Mouse (Mus musculus) liver, embryonic 14.5 days (tissue): ENCODE measurements around the gene Nisch. TPM values are rescaled to one million over a fixed set of nuclear protein-coding genes. Genes with fewer than 3 reads are reported as not detected.
A peak's percentile ranks its signal among the peaks of the same experiment; 100 is the strongest.

Experiments used
- ATAC-seq: fragments of 200-750 bp; cut with Nextera tagmentation; 2 replicates; pipeline ENCODE4 v1.8.0; 2017; ENCODE audit warnings: moderate number of reproducible peaks, mild to moderate bottlenecking, moderate library complexity; ENCODE audit not compliant: insufficient read depth
- DNase-seq, 3 experiments: peaks; one replicate each; pipeline ENCODE4 v3.0.0-alpha.2; 2012 to 2013; ENCODE audit warnings: low read depth in 3 of 3, low spot score in 3 of 3
- H3K27ac ChIP-seq: fragments of 300-500 bp; sonication (generic); 2 replicates; pipeline ENCODE4 v1.5.1; 2014; ENCODE audit warnings: moderate library complexity, mild to moderate bottlenecking, control low read depth, inconsistent platforms
- H3K27me3 ChIP-seq: fragments of 300-500 bp; sonication (generic); 2 replicates; pipeline ENCODE4 v1.6.1; 2014; ENCODE audit warnings: mild to moderate bottlenecking, low read length, moderate library complexity; ENCODE audit not compliant: control insufficient read depth, insufficient read depth
- H3K36me3 ChIP-seq: fragments of 300-500 bp; sonication (generic); replicated peaks from 2 replicates; pipeline ENCODE4 v1.6.1; 2014; ENCODE audit warnings: low read depth; ENCODE audit not compliant: control insufficient read depth, insufficient read depth
- H3K4me1 ChIP-seq, 2 experiments: fragments of 200-500 bp in 1 of 2; fragments of 300-500 bp in 1 of 2; sonication (generic) in 1 of 2; replicated peaks; 2 replicates each; pipeline ENCODE4 v1.6.1; 2012 to 2014; ENCODE audit warnings: antibody characterized with exemption in 1 of 2, inconsistent platforms in 1 of 2, low read length in 1 of 2; ENCODE audit not compliant: control insufficient read depth in 2 of 2, insufficient read depth in 2 of 2
- H3K4me2 ChIP-seq: fragments of 300-500 bp; sonication (generic); 2 replicates; pipeline ENCODE4 v1.6.1; 2014; ENCODE audit warnings: low read depth, mild to moderate bottlenecking, control low read depth, moderate library complexity
- H3K4me3 ChIP-seq, 2 experiments: fragments of 200-500 bp in 1 of 2; fragments of 300-500 bp in 1 of 2; sonication (generic) in 1 of 2; 2 replicates each; pipeline ENCODE4 v1.5.1; 2012 to 2014; ENCODE audit warnings: low read depth in 2 of 2, low read length in 2 of 2, mild to moderate bottlenecking in 2 of 2, control low read depth in 1 of 2, inconsistent platforms in 1 of 2, moderate library complexity in 1 of 2; ENCODE audit not compliant: insufficient read depth in 1 of 2
- H3K9ac ChIP-seq: fragments of 300-500 bp; sonication (generic); replicated peaks from 2 replicates; pipeline ENCODE4 v1.6.1; 2014; ENCODE audit warnings: mild to moderate bottlenecking, control low read depth, moderate library complexity
- H3K9me3 ChIP-seq: fragments of 300-500 bp; sonication (generic); 2 replicates; pipeline ENCODE4 v1.6.1; 2016; ENCODE audit warnings: low read length, mixed read lengths; ENCODE audit not compliant: control insufficient read depth
- CTCF ChIP-seq: IDR thresholded peaks from 2 replicates; pipeline ENCODE4 v1.5.1; 2016; ENCODE audit warnings: antibody characterized with exemption, low read depth, control low read depth
- EP300 ChIP-seq: IDR thresholded peaks from 2 replicates; pipeline ENCODE4 v1.6.1; 2016; ENCODE audit warnings: antibody characterized with exemption, low read depth
- WGBS: fragments of 180-500 bp; shearing (Covaris S2); extraction: QIAGEN DNeasy Blood & Tissue Kit; methylation state at CpG from one replicate; pipeline ENCODE4 v1.1.7; 2014; ENCODE audit not compliant: insufficient replicate concordance; 5-methylcytosine and 5-hydroxymethylcytosine counted together
- polyA plus RNA-seq, 2 experiments: library from polyadenylated mRNA; depleted of rRNA in 1 of 2; stranded (reverse) in 1 of 2; unstranded in 1 of 2; fragments of >200 nt; fragmentation: Nextera tagmentation in 1 of 2; extraction: Ambion mirVana in 1 of 2; gene quantifications; 2 replicates each; pipeline versions ENCODE4 v1.2.1 to v1.2.3; 2012 to 2014

The Nisch gene
- polyA plus RNA-seq, 2 experiments: 50.3 to 71.1 TPM

GRCm38 (mm10) chr14:31217666-31218065 is 920 bp upstream of the Nisch start, which contains the start of gene Sema3g:
Gene Sema3g, plus strand, starts transcription at chr14:31217860.
- no peak within 1 kb of the TSS for H3K9ac ChIP-seq

GRCm38 (mm10) chr14:31215157-31216002 is 1.4 kb downstream of the Nisch start:
- Histone ChIP-seq H3K4me2 (no peak overlapping the region), H3K27ac (no peak overlapping the region), H3K9me3 (no peaks in the 10 kb centered on the region), H3K27me3 (no peaks in the 10 kb centered on the region), H3K4me1 (peaks cover 0 to 8% of the 10 kb centered on the region in 2 experiments; a peak in 2 of 4 replicates), H3K9ac (no peak overlapping the region), H3K36me3 (no peaks in the 10 kb centered on the region), H3K4me3 (no peak overlapping the region)
- TF ChIP-seq CTCF (peak; percentile 95), EP300 (no peak)
- 26% methylated on average over 15 of the region's 15 CpGs for WGBS
- no peak for DNase-seq
- no peak for ATAC-seq

More at GRCm38 (mm10) chr14:31217666-31218065, 920 bp upstream of the Nisch start, which contains the start of gene Sema3g:
- no peak within 1 kb of the TSS for H3K4me2 ChIP-seq
- WGBS: 8% methylated on average over 10 of the region's 11 CpGs
- no peak within 1 kb of the TSS for H3K27ac ChIP-seq
- DNase-seq (no peak), ATAC-seq (0 out of 2 replicates have a peak, but pooled peaks have one; percentile 17)
- TF ChIP-seq EP300 (no peak), CTCF (peak; percentile 80)
- no peaks in the 10 kb centered on the region for H3K9me3 ChIP-seq
- no peaks in the 10 kb centered on the region for H3K36me3 ChIP-seq
- H3K4me1 ChIP-seq: peaks cover 0 to 5% of the 10 kb centered on the region in 2 experiments; a peak in 1 of 4 replicates
- no peak within 1 kb of the TSS for H3K4me3 ChIP-seq
- no peaks in the 10 kb centered on the region for H3K27me3 ChIP-seq

DNA sequence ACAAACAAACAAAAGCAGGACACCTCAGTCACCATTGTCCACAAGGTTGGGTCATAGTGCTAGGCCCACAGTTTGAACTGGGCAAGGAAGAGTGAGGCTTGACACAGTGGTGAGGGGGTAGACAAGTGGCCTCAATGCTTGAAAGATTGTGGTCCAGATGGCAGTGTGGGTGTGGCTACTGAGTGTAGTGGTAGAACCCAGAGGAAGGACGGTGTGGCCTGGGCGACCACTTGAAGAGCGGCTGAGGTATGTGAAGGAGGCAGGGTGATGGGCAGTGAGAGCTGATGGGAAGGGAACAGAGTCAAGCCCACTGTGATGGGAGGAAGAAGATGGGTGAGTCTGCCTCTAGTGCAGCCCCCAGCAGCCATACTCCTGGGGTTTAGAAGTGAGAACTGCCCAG is 2.1 kb downstream of the Nisch start:
- Histone ChIP-seq H3K4me3 (no peak overlapping the region), H3K9me3 (no peaks in the 10 kb centered on the region), H3K4me1 (peaks cover 0 to 8% of the 10 kb centered on the region in 2 experiments; a peak in 2 of 4 replicates), H3K27me3 (no peaks in the 10 kb centered on the region), H3K36me3 (no peaks in the 10 kb centered on the region), H3K9ac (no peak overlapping the region), H3K4me2 (no peak overlapping the region), H3K27ac (no peak overlapping the region)
- no peak for TF ChIP-seq EP300
- no peak for TF ChIP-seq CTCF
- ATAC-seq: no peak
- no peak for DNase-seq
- WGBS: 44% methylated on average over 3 of the region's 3 CpGs

GRCm38 (mm10) chr14:31213868-31214267 is 2.9 kb downstream of the Nisch start:
- ATAC-seq (no peak), DNase-seq (no peak)
- WGBS: 46% methylated on average over 8 of the region's 8 CpGs
- Histone ChIP-seq H3K27me3 (no peaks in the 10 kb centered on the region), H3K27ac (no peak overlapping the region), H3K4me1 (peaks cover 0 to 8% of the 10 kb centered on the region in 2 experiments; a peak in 2 of 4 replicates), H3K4me3 (no peak overlapping the region), H3K9ac (no peak overlapping the region), H3K9me3 (no peaks in the 10 kb centered on the region), H3K4me2 (no peak overlapping the region), H3K36me3 (no peaks in the 10 kb centered on the region)
- TF ChIP-seq EP300 (no peak), CTCF (no peak)

DNA sequence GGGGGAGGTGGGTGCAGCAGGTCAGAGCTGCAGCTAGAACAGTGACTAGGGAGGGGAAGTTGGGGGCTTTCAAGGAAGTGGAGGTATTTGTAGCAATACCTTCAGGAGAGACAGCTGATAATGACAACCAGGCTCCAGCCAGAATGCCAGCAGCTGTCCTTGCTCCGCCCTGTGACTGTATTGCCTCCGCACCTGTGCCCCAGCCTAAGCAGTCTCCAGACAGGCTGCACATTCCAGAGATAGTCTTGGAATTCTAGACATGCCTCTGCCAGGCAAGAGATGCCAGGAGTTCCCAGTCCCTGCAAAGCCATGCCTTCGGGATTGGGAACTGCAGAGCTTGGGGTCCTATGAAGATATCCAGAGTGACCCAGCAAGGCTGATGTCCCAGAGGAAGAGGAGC is 4.2 kb downstream of the Nisch start:
- H3K4me3 ChIP-seq: no peak overlapping the region
- H3K36me3 ChIP-seq: no peaks in the 10 kb centered on the region
- no peak overlapping the region for H3K9ac ChIP-seq
- no peak for DNase-seq
- no peak overlapping the region for H3K4me2 ChIP-seq
- TF ChIP-seq CTCF (no peak), EP300 (no peak)
- H3K27me3 ChIP-seq: no peaks in the 10 kb centered on the region
- WGBS: 83% methylated on average over 3 of the region's 3 CpGs
- no peaks in the 10 kb centered on the region for H3K9me3 ChIP-seq
- H3K27ac ChIP-seq: no peak overlapping the region
- peaks cover 1 to 12% of the 10 kb centered on the region in 2 experiments for H3K4me1 ChIP-seq
- no peak for ATAC-seq
